Mouse (Mus musculus) neural tube, embryonic 14.5 days (tissue): ENCODE measurements around the gene Lrch1. TPM values are rescaled to one million over a fixed set of nuclear protein-coding genes. Genes with fewer than 3 reads are reported as not detected.

Experiments used
- ATAC-seq: fragments of 200-750 bp; cut with Nextera tagmentation; 2 replicates; pipeline ENCODE4 v1.8.0; 2017; ENCODE audit warnings: low read depth, mild to moderate bottlenecking, moderate TSS enrichment, moderate library complexity
- H3K27ac ChIP-seq: fragments of 300-500 bp; sonication (generic); 2 replicates; pipeline ENCODE4 v1.5.1; 2014; ENCODE audit warnings: low read depth, mild to moderate bottlenecking, control low read depth, low read length, moderate library complexity, mixed read lengths
- H3K27me3 ChIP-seq: fragments of 300-500 bp; sonication (generic); 2 replicates; pipeline ENCODE4 v1.6.1; 2014; ENCODE audit warnings: low read length; ENCODE audit not compliant: control insufficient read depth, insufficient read depth
- H3K36me3 ChIP-seq: fragments of 300-500 bp; sonication (generic); 2 replicates; pipeline ENCODE4 v1.6.1; 2014; ENCODE audit warnings: low read length, mixed read lengths; ENCODE audit not compliant: control insufficient read depth, insufficient read depth
- H3K4me1 ChIP-seq: fragments of 300-500 bp; sonication (generic); 2 replicates; pipeline ENCODE4 v1.6.1; 2014; ENCODE audit warnings: low read length; ENCODE audit not compliant: control insufficient read depth, insufficient read depth
- H3K4me2 ChIP-seq: fragments of 300-500 bp; sonication (generic); 2 replicates; pipeline ENCODE4 v1.6.1; 2014; ENCODE audit warnings: mild to moderate bottlenecking, low read depth, low read length, control low read depth
- H3K4me3 ChIP-seq: fragments of 300-500 bp; sonication (generic); 2 replicates; pipeline ENCODE4 v1.5.1; 2014; ENCODE audit warnings: low read depth, low read length, control low read depth, mixed read lengths
- H3K9ac ChIP-seq: fragments of 300-500 bp; sonication (generic); replicated peaks from 2 replicates; pipeline ENCODE4 v1.6.1; 2014; ENCODE audit warnings: low read depth, mild to moderate bottlenecking, control low read depth, low read length, mixed read lengths
- H3K9me3 ChIP-seq: fragments of 300-500 bp; sonication (generic); 2 replicates; pipeline ENCODE4 v1.6.1; 2016; ENCODE audit warnings: low read length; ENCODE audit not compliant: control insufficient read depth
- WGBS: fragments of 180-500 bp; shearing (Covaris S2); extraction: QIAGEN DNeasy Blood & Tissue Kit; methylation state at CpG from one replicate; pipeline ENCODE4 v1.1.7; 2014; 5-methylcytosine and 5-hydroxymethylcytosine counted together
- polyA plus RNA-seq: library from polyadenylated mRNA; unstranded; fragments of >200 nt; fragmentation: Nextera tagmentation; extraction: Ambion mirVana; gene quantifications from 2 replicates; pipeline ENCODE4 v1.2.1, GENCODE M21; 2014

Lrch1 gene
- polyA plus RNA-seq, 1 experiment from 2014 or later = 21.7 TPM

- H3K27me3 ChIP-seq = no peaks in the 10 kb centered on the region
- H3K27ac ChIP-seq = no peak overlapping the region
- no peak overlapping the region for H3K9ac ChIP-seq
- no peaks in the 10 kb centered on the region for H3K9me3 ChIP-seq
- H3K4me1 ChIP-seq = peaks cover 13% of the 10 kb centered on the region
- no peak overlapping the region for H3K4me2 ChIP-seq
- no peak overlapping the region for H3K4me3 ChIP-seq
- H3K36me3 ChIP-seq = no peaks in the 10 kb centered on the region
- no peak for ATAC-seq
- WGBS = 87% methylated on average over 6 of the region's 6 CpGs
These were observed 4.0 kb downstream of the Lrch1 start for GRCm38 (mm10) chr14:74943581-74944117.

GRCm38 (mm10) chr14:74943024-74943423 is 4.7 kb downstream of the Lrch1 start:
- no peaks in the 10 kb centered on the region for H3K27me3 ChIP-seq
- H3K36me3 ChIP-seq = no peaks in the 10 kb centered on the region
- no peak overlapping the region for H3K4me2 ChIP-seq
- WGBS = 77% methylated on average over 8 of the region's 8 CpGs
- no peak overlapping the region for H3K9ac ChIP-seq
- ATAC-seq = no peak
- H3K4me3 ChIP-seq = no peak overlapping the region
- peaks cover 13% of the 10 kb centered on the region for H3K4me1 ChIP-seq
- no peaks in the 10 kb centered on the region for H3K9me3 ChIP-seq
- no peak overlapping the region for H3K27ac ChIP-seq

GRCm38 (mm10) chr14:74941591-74941990 is 6.1 kb downstream of the Lrch1 start:
- Histone ChIP-seq H3K9me3 (no peaks in the 10 kb centered on the region), H3K9ac (no peak overlapping the region), H3K4me1 (peaks cover 13% of the 10 kb centered on the region), H3K27ac (no peak overlapping the region), H3K36me3 (no peaks in the 10 kb centered on the region), H3K27me3 (no peaks in the 10 kb centered on the region), H3K4me3 (no peak overlapping the region), H3K4me2 (no peak overlapping the region)
- ATAC-seq = no peak
- 87% methylated on average over 7 of the region's 7 CpGs for WGBS

GRCm38 (mm10) chr14:74940741-74941140 is 6.9 kb downstream of the Lrch1 start:
- 91% methylated on average over 4 of the region's 4 CpGs for WGBS
- Histone ChIP-seq H3K27me3 (no peaks in the 10 kb centered on the region), H3K4me1 (peaks cover 7% of the 10 kb centered on the region), H3K4me2 (no peak overlapping the region), H3K9me3 (no peaks in the 10 kb centered on the region), H3K4me3 (no peak overlapping the region), H3K9ac (no peak overlapping the region), H3K27ac (no peak overlapping the region), H3K36me3 (no peaks in the 10 kb centered on the region)
- ATAC-seq = no peak

GRCm38 (mm10) chr14:74939355-74939754 is 8.3 kb downstream of the Lrch1 start:
- Histone ChIP-seq H3K4me2 (no peak overlapping the region), H3K9ac (no peak overlapping the region), H3K9me3 (no peaks in the 10 kb centered on the region), H3K27me3 (no peaks in the 10 kb centered on the region), H3K36me3 (no peaks in the 10 kb centered on the region), H3K27ac (no peak overlapping the region), H3K4me1 (no peaks in the 10 kb centered on the region), H3K4me3 (no peak overlapping the region)
- ATAC-seq = no peak
- WGBS = 81% methylated on average over 9 of the region's 9 CpGs

- no peak for ATAC-seq
- no peaks in the 10 kb centered on the region for H3K36me3 ChIP-seq
- H3K9ac ChIP-seq = no peak overlapping the region
- no peaks in the 10 kb centered on the region for H3K27me3 ChIP-seq
- 87% methylated on average over 3 of the region's 3 CpGs for WGBS
- H3K4me1 ChIP-seq = no peaks in the 10 kb centered on the region
- no peaks in the 10 kb centered on the region for H3K9me3 ChIP-seq
- H3K4me2 ChIP-seq = no peak overlapping the region
- no peak overlapping the region for H3K27ac ChIP-seq
- H3K4me3 ChIP-seq = no peak overlapping the region
These were observed 8.8 kb downstream of the Lrch1 start for GRCm38 (mm10) chr14:74938896-74939295.

GRCm38 (mm10) chr14:74936557-74937261 is 11.0 kb downstream of the Lrch1 start:
- ATAC-seq = no peak
- no peaks in the 10 kb centered on the region for H3K9me3 ChIP-seq
- 92% methylated on average over 2 of the region's 2 CpGs for whole genome bisulfite sequencing

GRCm38 (mm10) chr14:74935111-74935510 is 12.6 kb downstream of the Lrch1 start:
- H3K4me2 ChIP-seq = no peak overlapping the region
- WGBS = 97% methylated on average over 6 of the region's 6 CpGs
- no peak overlapping the region for H3K27ac ChIP-seq
- H3K36me3 ChIP-seq = no peaks in the 10 kb centered on the region
- no peak overlapping the region for H3K9ac ChIP-seq
- no peak overlapping the region for H3K4me3 ChIP-seq
- H3K9me3 ChIP-seq = no peaks in the 10 kb centered on the region
- no peaks in the 10 kb centered on the region for H3K27me3 ChIP-seq
- no peaks in the 10 kb centered on the region for H3K4me1 ChIP-seq
- ATAC-seq = no peak

More at GRCm38 (mm10) chr14:74936557-74937261, 11.0 kb downstream of the Lrch1 start:
- H3K4me3 ChIP-seq = no peak overlapping the region
- H3K27ac ChIP-seq = no peak overlapping the region
- H3K27me3 ChIP-seq = no peaks in the 10 kb centered on the region
- H3K4me1 ChIP-seq = no peaks in the 10 kb centered on the region
- H3K4me2 ChIP-seq = no peak overlapping the region
- no peak overlapping the region for H3K9ac ChIP-seq
- H3K36me3 ChIP-seq = no peaks in the 10 kb centered on the region

GRCm38 (mm10) chr14:74933960-74934710 is 13.5 kb downstream of the Lrch1 start:
- ATAC-seq = no peak
- H3K27me3 ChIP-seq = no peaks in the 10 kb centered on the region
- WGBS = 85% methylated on average over 14 of the region's 14 CpGs
- H3K4me1 ChIP-seq = no peaks in the 10 kb centered on the region
- no peak overlapping the region for H3K9ac ChIP-seq
- no peak overlapping the region for H3K4me2 ChIP-seq
- H3K27ac ChIP-seq = no peak overlapping the region
- H3K4me3 ChIP-seq = no peak overlapping the region
- H3K36me3 ChIP-seq = no peaks in the 10 kb centered on the region
- no peaks in the 10 kb centered on the region for H3K9me3 ChIP-seq
